Mouse (Mus musculus) megakaryocyte, embryonic 14.5 days (primary cell): ENCODE measurements around the gene Retreg2. TPM values are rescaled to one million over a fixed set of nuclear protein-coding genes. Genes with fewer than 3 reads are reported as not detected.

Experiments used
- H3K27me3 ChIP-seq: replicated peaks from 2 replicates; pipeline ENCODE3; 2012; ENCODE audit warnings: inconsistent platforms
- H3K36me3 ChIP-seq: replicated peaks from 2 replicates; pipeline ENCODE3; 2012; ENCODE audit warnings: low read length, inconsistent platforms, mixed read lengths
- H3K4me1 ChIP-seq: 2 replicates; pipeline ENCODE4 v1.6.1; 2012; ENCODE audit warnings: inconsistent platforms
- H3K4me3 ChIP-seq: replicated peaks from 2 replicates; pipeline ENCODE3; 2012; ENCODE audit warnings: moderate library complexity, mild to moderate bottlenecking, inconsistent platforms
- H3K9me3 ChIP-seq: 2 replicates; pipeline ENCODE4 v1.6.1; 2012; ENCODE audit warnings: inconsistent platforms
- FLI1 ChIP-seq: IDR thresholded peaks from 2 replicates; pipeline ENCODE4 v1.6.1; 2012; ENCODE audit warnings: low read length, inconsistent platforms, mixed read lengths
- GATA1 ChIP-seq: IDR thresholded peaks from 3 replicates; pipeline ENCODE4 v1.6.1; 2012; ENCODE audit warnings: mixed read lengths, low read length, inconsistent platforms, borderline replicate concordance
- polyA plus RNA-seq: library from polyadenylated mRNA; stranded (reverse); fragments of >175 nt; gene quantifications from 2 replicates; pipeline ENCODE4 v1.2.3, GENCODE M21; 2012; ENCODE audit warnings: low replicate concordance; ENCODE audit not compliant: insufficient read depth

The Retreg2 gene
- polyA plus RNA-seq, result 42.4 and 48.9 TPM in 2 replicates

- Histone ChIP-seq H3K36me3 (peaks cover 71% of the 10 kb centered on the region), H3K9me3 (no peaks in the 10 kb centered on the region), H3K4me3 (peak within 1 kb of the TSS; percentile 99), H3K27me3 (no peaks in the 10 kb centered on the region), H3K4me1 (peaks cover 52% of the 10 kb centered on the region)
- TF ChIP-seq FLI1, result no peak
- TF ChIP-seq GATA1, result no peak
Observed at GRCm38 (mm10) chr1:75142301-75143261, at the start of gene Retreg2, which contains the start of gene Cnppd1. TSS of gene Retreg2 (plus strand) at chr1:75142778. TSS of gene Cnppd1 (minus strand) at chr1:75142711.

GRCm38 (mm10) chr1:75122211-75122610, 20.4 kb upstream of the Retreg2 start:
- H3K4me1 ChIP-seq, result peaks cover 18% of the 10 kb centered on the region
- no peak for TF ChIP-seq FLI1
- no peak for TF ChIP-seq GATA1
- H3K9me3 ChIP-seq, result no peaks in the 10 kb centered on the region
- no peak overlapping the region for H3K4me3 ChIP-seq
- no peaks in the 10 kb centered on the region for H3K27me3 ChIP-seq
- no peaks in the 10 kb centered on the region for H3K36me3 ChIP-seq

- Histone ChIP-seq H3K27me3 (peaks cover 7% of the 10 kb centered on the region), H3K36me3 (no peaks in the 10 kb centered on the region), H3K4me1 (peaks cover 21% of the 10 kb centered on the region), H3K4me3 (peak within 1 kb of the TSS; percentile 94), H3K9me3 (no peaks in the 10 kb centered on the region)
- TF ChIP-seq FLI1 (no peak), GATA1 (no peak)
Observed at GRCm38 (mm10) chr1:75124346-75125321, 17.9 kb upstream of the Retreg2 start, which contains the start of gene Nhej1. TSS of gene Nhej1 (minus strand) at chr1:75125200.

GRCm38 (mm10) chr1:75125418-75125817, 17.2 kb upstream of the Retreg2 start:
- Histone ChIP-seq H3K36me3 (no peaks in the 10 kb centered on the region), H3K9me3 (no peaks in the 10 kb centered on the region), H3K4me3 (peak overlapping the region; percentile 94), H3K27me3 (peaks cover 10% of the 10 kb centered on the region), H3K4me1 (peaks cover 21% of the 10 kb centered on the region)
- TF ChIP-seq GATA1, result no peak
- no peak for TF ChIP-seq FLI1

GRCm38 (mm10) chr1:75128641-75129040, 13.9 kb upstream of the Retreg2 start:
- Histone ChIP-seq H3K36me3 (no peaks in the 10 kb centered on the region), H3K9me3 (no peaks in the 10 kb centered on the region), H3K4me1 (peaks cover 20% of the 10 kb centered on the region), H3K27me3 (peaks cover 21% of the 10 kb centered on the region), H3K4me3 (no peak overlapping the region)
- TF ChIP-seq FLI1 (no peak), GATA1 (no peak)

GRCm38 (mm10) chr1:75133421-75134207, 9.0 kb upstream of the Retreg2 start, which contains the start of gene Slc23a3:
TSS of gene Slc23a3 (minus strand) at chr1:75133890.
- peaks cover 19% of the 10 kb centered on the region for H3K4me1 ChIP-seq
- H3K9me3 ChIP-seq, result no peaks in the 10 kb centered on the region
- peaks cover 41% of the 10 kb centered on the region for H3K36me3 ChIP-seq
- peaks cover 22% of the 10 kb centered on the region for H3K27me3 ChIP-seq
- no peak for TF ChIP-seq GATA1
- no peak for TF ChIP-seq FLI1
- no peak within 1 kb of the TSS for H3K4me3 ChIP-seq

- peaks cover 13% of the 10 kb centered on the region for H3K27me3 ChIP-seq
- no peaks in the 10 kb centered on the region for H3K9me3 ChIP-seq
- TF ChIP-seq FLI1 (no peak), GATA1 (no peak)
- peaks cover 62% of the 10 kb centered on the region for H3K36me3 ChIP-seq
- H3K4me1 ChIP-seq, result peaks cover 35% of the 10 kb centered on the region
- H3K4me3 ChIP-seq, result no peak overlapping the region
Observed at GRCm38 (mm10) chr1:75136293-75136692, 6.3 kb upstream of the Retreg2 start.

- H3K4me3 ChIP-seq, result no peak overlapping the region
- peaks cover 62% of the 10 kb centered on the region for H3K36me3 ChIP-seq
Observed at GRCm38 (mm10) chr1:75136730-75137129, 5.8 kb upstream of the Retreg2 start.

GRCm38 (mm10) chr1:75138448-75138847, 4.1 kb upstream of the Retreg2 start:
- TF ChIP-seq GATA1, result no peak
- no peak for TF ChIP-seq FLI1
- Histone ChIP-seq H3K9me3 (no peaks in the 10 kb centered on the region), H3K4me3 (no peak overlapping the region), H3K4me1 (peaks cover 40% of the 10 kb centered on the region), H3K36me3 (peaks cover 62% of the 10 kb centered on the region), H3K27me3 (peaks cover 3% of the 10 kb centered on the region)

More at GRCm38 (mm10) chr1:75136730-75137129, 5.8 kb upstream of the Retreg2 start:
- Histone ChIP-seq H3K27me3 (peaks cover 13% of the 10 kb centered on the region), H3K4me1 (peaks cover 35% of the 10 kb centered on the region), H3K9me3 (no peaks in the 10 kb centered on the region)
- TF ChIP-seq FLI1 (no peak), GATA1 (no peak)
